Mouse (Mus musculus): Measurements from ENCODE around the gene Arsa. TPM values are rescaled to one million over a fixed set of nuclear protein-coding genes. Genes with fewer than 3 reads are reported as not detected.

The Arsa gene
- total RNA-seq (2021), result 10 to 100 TPM; 31.7 to 36.1 TPM

GRCm38 (mm10) chr15:89477091-89477491 lies at the start of gene Arsa:
Arsa (minus strand) TSS chr15:89477425.
- intact Hi-C loops (cut with DNase I), result no loop called here
- no peak for DNase-seq (ENCODE audit: low spot score in 2 of 2)

DNA sequence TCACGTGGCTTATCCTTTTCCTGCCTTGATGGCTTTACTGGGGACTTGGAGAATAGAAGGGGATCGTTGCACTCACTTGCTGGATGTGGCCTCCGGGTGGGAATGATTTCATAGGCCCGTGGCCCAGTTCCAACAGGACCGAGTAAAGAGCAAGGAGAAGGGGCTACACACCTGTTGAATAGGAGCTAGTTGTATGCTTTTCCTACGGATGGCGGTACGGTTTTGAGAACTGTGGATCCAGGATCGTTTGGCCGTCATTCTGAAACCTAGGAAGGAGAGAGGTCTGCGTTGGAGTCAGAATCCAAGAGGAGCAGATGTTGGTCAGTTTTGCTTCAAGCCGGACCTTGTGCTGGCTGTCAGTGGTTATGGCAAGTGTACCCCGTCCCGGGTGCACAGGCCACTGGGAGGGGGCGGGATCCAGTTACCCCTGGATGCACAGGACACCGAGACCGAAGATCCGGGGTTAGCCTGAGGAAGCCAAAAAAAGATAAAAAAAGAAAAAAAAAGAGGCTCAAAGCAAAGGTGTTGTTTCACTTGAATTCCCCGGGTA lies 49.6 kb upstream of the Arsa start:
- DNase-seq (ENCODE audit: low spot score in 2 of 2), result no peak
- intact Hi-C loops (cut with DNase I), result no loop called here

- intact Hi-C loops (cut with DNase I), result no loop called here
- no peak for DNase-seq (ENCODE audit: low spot score in 2 of 2)
Measured at GRCm38 (mm10) chr15:89525896-89526295, 48.7 kb upstream of the Arsa start.

DNA sequence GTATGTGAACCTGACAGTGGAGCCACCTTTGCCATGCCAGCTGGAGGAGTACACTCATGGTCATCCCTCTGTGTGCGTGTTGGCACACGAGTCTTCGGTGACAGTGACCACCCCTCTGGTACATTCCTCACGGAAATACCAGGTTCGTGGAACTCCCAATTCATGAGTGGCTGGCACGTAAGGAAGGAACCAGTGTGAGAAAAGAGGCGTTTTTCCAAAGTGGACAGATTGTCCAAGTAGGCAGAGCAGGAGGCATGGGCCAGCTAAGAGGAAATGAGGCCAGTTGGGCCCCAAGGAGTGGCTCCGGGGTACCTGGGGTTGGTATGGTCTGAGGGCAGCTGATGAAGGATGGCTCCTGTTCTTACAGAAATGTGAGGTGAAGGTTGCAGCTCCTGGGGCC lies 48.2 kb upstream of the Arsa start:
- intact Hi-C loops (cut with DNase I), result no loop called here
- DNase-seq (ENCODE audit: low spot score in 2 of 2), result no peak

- DNase-seq (ENCODE audit: low spot score in 2 of 2), result no peak
- intact Hi-C loops (cut with DNase I), result no loop called here
Measured at GRCm38 (mm10) chr15:89524611-89525415, 47.6 kb upstream of the Arsa start.

- intact Hi-C loops (cut with DNase I), result no loop called here
- no peak for DNase-seq (ENCODE audit: low spot score in 2 of 2)
Measured at GRCm38 (mm10) chr15:89524001-89524571, 46.9 kb upstream of the Arsa start.

DNA sequence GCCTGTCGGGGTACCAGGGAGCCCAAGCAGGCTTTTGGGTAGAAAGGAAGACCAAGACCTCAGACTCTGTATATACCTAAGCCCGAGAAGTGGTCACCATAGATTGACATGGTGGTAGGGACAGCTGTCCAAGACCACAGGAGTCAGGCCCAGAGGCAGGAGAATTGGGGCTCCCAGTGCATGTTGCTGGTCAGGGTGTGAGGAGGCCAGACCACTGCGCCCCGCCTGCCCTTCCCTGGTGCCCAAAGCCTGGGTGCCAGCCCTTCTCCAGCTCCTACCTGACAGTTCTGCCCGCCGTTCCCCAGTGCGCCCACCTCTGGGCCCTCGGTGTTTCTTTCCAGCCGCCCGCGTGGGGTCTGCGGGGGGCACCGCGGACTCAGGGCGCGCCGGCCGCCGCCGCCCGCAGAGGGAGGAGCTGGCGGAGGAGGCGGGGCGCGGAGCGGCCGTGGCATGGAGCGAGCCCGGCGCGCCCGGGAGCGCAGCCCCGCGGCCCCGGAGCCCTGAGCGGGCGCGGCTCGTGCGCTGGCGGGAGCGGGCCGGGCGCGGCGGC lies 46.1 kb upstream of the Arsa start:
- intact Hi-C loops (cut with DNase I), result no loop called here
- no peak for DNase-seq (ENCODE audit: low spot score in 2 of 2)

GRCm38 (mm10) chr15:89522566-89523282 lies 45.5 kb upstream of the Arsa start:
- no peak for DNase-seq (ENCODE audit: low spot score in 2 of 2)
- intact Hi-C loops (cut with DNase I), result no loop called here

GRCm38 (mm10) chr15:89521951-89522350 lies 44.7 kb upstream of the Arsa start:
- intact Hi-C loops (cut with DNase I), result no loop called here
- DNase-seq (ENCODE audit: low spot score in 2 of 2), result no peak

DNA sequence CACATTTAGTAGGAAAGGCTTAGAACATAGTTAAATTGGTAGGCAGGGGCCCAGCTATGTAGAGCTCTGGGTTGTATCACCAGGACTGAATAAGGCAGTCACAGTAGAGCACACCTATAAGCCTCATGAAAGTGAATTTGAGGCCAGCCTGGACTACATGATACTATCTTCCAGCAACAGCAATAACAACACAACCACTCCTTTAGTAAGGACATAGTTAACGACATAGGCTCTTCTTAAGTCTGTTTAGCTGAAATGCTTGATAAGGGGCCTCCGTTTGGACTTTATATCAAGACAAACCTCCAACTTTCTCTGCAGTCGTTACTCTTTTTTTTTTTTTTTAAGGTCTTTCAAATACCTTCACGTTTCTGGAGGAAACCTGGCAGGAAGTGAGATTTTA lies 35.5 kb upstream of the Arsa start:
- DNase-seq (ENCODE audit: low spot score in 2 of 2), result no peak
- intact Hi-C loops (cut with DNase I), result no loop called here

DNA sequence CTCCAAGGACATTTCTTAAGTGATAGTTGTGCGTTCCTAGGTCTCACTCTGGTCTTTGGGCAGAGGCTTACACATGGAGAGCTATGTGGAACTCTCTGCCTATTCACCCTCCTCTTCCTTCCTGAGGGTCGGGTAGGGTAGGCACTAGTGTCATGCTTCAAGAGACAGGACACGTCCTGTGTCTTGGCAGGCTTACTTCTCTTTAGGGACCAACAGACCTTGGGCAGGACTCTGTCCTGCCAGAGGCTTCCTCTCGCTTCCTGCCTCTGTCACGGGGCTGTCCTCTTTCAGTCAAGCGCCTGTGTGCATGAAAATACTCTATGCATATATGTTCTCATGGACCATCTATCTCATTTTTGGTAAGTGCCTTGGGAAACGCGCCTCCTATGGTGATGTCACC lies 30.5 kb upstream of the Arsa start:
- intact Hi-C loops (cut with DNase I), result no loop called here
- no peak for DNase-seq (ENCODE audit: low spot score in 2 of 2)

- no peak for DNase-seq (ENCODE audit: low spot score in 2 of 2)
- intact Hi-C loops (cut with DNase I), result no loop called here
Measured at GRCm38 (mm10) chr15:89504838-89505237, 27.6 kb upstream of the Arsa start.

GRCm38 (mm10) chr15:89501321-89501720 lies 24.1 kb upstream of the Arsa start:
- intact Hi-C loops (cut with DNase I), result loop anchor here (2.0 kb wide), 1 partner anchor 55 kb away; no protein-coding TSS in a partner anchor
- no peak for DNase-seq (ENCODE audit: low spot score in 2 of 2)

DNA sequence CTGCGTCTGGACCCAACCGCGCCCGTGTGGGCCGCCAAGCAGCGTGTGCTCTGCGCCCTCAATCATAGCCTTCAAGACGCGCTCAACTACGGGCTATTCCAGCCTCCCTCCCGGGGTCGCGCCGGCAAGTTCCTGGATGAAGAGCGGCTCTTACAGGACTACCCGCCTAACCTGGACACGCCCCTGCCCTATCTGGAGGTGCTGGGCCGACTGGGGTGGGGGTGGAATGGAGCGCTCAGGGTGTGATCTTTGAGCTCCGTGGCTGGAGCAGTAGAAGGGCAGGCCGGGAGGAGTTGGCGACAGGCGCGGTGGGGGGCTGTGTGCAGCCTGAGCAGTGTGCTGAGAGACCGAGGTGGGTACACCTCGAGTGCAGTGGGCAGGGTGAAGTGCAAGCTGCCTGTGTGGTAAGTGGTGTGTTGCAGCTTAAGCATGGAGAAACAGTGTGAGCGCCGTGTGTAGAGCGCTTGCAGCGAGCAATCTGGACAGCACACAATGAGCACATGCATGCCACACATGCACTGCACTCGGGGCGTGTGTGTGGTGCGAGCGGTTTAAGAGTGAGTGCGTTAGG lies 23.1 kb upstream of the Arsa start:
- intact Hi-C loops (cut with DNase I), result loop anchor here (2.0 kb wide), 1 partner anchor 56 kb away; no protein-coding TSS in a partner anchor
- DNase-seq (ENCODE audit: low spot score in 2 of 2), result peak in 1 of 2 experiments; percentile 49

DNA sequence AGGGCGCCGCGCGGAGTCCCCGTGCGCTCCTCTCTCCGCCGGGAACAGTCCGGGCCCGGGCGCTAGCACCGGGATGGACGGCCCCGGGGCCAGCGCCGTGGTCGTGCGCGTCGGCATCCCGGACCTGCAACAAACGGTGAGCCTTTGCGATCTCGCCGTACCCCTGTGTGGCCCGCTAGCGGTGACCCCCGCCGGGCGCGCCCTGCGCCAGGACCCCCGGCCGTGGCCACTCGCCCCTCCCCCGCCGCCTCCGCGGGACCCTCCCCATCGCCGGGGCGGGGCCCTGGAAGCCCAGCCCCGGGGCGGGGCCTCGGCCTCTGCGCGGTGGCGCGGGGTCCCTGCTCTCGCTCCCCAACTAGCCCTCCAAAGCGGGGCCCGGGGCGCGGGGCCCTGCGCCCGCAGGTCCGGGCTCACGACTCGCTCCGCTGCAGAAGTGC lies 22.6 kb upstream of the Arsa start:
- DNase-seq (ENCODE audit: low spot score in 2 of 2), result peak in 1 of 2 experiments; percentile 69
- intact Hi-C loops (cut with DNase I), result loop anchor here (2.0 kb wide), 1 partner anchor 57 kb away; no protein-coding TSS in a partner anchor

DNA sequence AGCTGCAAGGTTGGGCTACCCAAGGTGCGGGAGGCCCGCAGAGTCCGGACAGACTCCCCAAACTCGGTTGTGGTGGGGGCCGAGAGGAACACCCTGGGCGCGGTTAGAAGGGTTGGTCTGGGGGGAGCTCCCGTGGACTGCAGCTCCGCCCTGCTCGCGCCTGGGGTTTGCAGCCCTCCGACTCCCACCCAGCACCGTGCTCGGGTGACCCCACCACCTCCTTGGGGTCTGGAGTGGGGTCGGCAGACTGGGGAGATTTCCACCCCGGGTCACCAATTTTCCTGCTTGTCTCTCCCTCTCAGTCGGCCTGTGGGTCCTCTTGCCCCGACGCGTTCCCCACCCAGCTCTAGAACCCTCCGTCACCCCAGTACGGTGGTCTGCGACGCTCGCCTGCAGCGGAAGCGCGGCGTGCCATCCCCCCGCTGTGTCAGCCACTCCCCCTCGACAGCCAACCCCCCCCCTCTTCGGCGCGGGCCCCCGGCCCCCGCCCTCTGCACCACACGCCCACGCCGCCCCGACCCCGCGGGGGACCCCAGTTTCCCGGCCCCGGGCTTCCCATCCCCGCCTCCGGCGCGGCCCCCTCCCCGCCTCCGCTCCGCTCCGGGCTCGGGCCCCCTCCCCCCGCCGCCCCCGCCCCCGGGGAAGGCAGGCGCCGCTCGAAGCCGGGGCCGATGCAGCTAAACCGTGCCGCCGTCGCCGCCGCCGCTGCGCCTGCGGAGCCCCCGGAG lies 21.9 kb upstream of the Arsa start, which contains the start of gene Shank3:
TSS of gene Shank3 (plus strand) at position 663 of the 728 bp plus-strand sequence.
- intact Hi-C loops (cut with DNase I), result no loop called here
- DNase-seq (ENCODE audit: low spot score in 2 of 2), result peak in 1 of 2 experiments; percentile 59

GRCm38 (mm10) chr15:89498049-89498960 lies 21.1 kb upstream of the Arsa start:
- intact Hi-C loops (cut with DNase I), result no loop called here
- peak; percentile 85 to 92 for DNase-seq (ENCODE audit: low spot score in 2 of 2)
